Mouse (Mus musculus) embryonic facial prominence, embryonic 12.5 days (tissue): ENCODE measurements around the gene Cabp1. TPM values are rescaled to one million over a fixed set of nuclear protein-coding genes. Genes with fewer than 3 reads are reported as not detected.

Experiments
- ATAC-seq: fragments of 200-750 bp; cut with Nextera tagmentation; 2 replicates; pipeline ENCODE4 v1.8.0; 2017; ENCODE audit not compliant: insufficient number of reproducible peaks, insufficient read depth, low FRiP score, low TSS enrichment
- H3K27ac ChIP-seq: fragments of 300-500 bp; sonication (generic); 2 replicates; pipeline ENCODE4 v1.5.1; 2016; ENCODE audit warnings: mild to moderate bottlenecking
- H3K27me3 ChIP-seq: fragments of 300-500 bp; sonication (generic); 2 replicates; pipeline ENCODE4 v1.6.1; 2016; ENCODE audit warnings: mild to moderate bottlenecking, moderate library complexity
- H3K36me3 ChIP-seq: fragments of 300-500 bp; sonication (generic); 2 replicates; pipeline ENCODE4 v1.6.1; 2016; ENCODE audit warnings: mild to moderate bottlenecking
- H3K4me1 ChIP-seq: fragments of 300-500 bp; sonication (generic); 2 replicates; pipeline ENCODE4 v1.6.1; 2016
- H3K4me2 ChIP-seq: fragments of 300-500 bp; sonication (generic); replicated peaks from 2 replicates; pipeline ENCODE4 v1.6.1; 2016; ENCODE audit warnings: mild to moderate bottlenecking, moderate library complexity
- H3K4me3 ChIP-seq: fragments of 300-500 bp; sonication (generic); 2 replicates; pipeline ENCODE4 v1.5.1; 2016; ENCODE audit warnings: mild to moderate bottlenecking
- H3K9ac ChIP-seq: fragments of 300-500 bp; sonication (generic); 2 replicates; pipeline ENCODE4 v1.6.1; 2016; ENCODE audit warnings: mild to moderate bottlenecking, moderate library complexity
- H3K9me3 ChIP-seq: fragments of 300-500 bp; sonication (generic); 2 replicates; pipeline ENCODE4 v1.6.1; 2016; ENCODE audit warnings: mild to moderate bottlenecking, moderate library complexity
- WGBS: fragments of 180-500 bp; shearing (Covaris S2); methylation state at CpG from one replicate; pipeline ENCODE4 v1.1.7; 2016; 5-methylcytosine and 5-hydroxymethylcytosine counted together
- polyA plus RNA-seq: library from polyadenylated mRNA; unstranded; fragments of >200 nt; fragmentation: Nextera tagmentation; extraction: Ambion mirVana; gene quantifications from 2 replicates; pipeline ENCODE4 v1.2.1, GENCODE M21; 2016

The Cabp1 gene
- polyA plus RNA-seq, 1 experiment from 2014 or later = 2.6 TPM

DNA sequence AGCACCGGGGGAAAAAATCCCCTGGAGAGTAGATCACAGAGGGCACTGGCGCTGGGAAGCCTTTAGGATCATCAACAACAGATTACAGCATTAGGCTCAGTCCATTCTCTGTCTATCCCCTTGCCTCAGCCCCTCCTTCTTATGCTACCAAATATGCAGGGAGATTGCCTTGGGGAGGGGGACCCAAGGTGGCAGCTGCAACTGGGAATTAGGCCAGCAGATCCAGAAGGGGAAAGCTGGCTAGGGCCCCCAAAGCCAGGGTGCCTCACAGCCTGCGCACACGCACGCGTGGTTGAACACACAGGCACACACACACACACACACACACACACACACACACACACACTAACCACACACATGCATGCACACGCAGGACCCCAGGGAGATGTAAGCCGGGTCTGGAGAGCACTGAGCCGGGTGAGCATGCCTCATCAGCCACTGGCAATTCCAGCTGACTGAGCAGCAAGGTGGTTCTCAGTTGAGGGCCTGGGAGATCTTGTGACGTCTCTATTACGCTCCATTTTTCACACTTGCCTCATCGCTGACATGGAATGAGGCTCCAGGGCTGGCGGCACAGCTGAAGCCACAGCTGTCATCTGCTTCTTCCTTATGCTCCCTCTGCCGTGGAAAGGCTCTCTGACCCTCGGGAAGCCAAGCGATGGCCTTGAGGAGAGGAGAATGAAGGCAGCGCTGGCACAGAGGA, 7.7 kb downstream of the Cabp1 start:
- Histone ChIP-seq H3K27ac (0 out of 2 replicates have a peak overlapping the region, but pooled peaks have one; percentile 6), H3K9ac (no peak overlapping the region), H3K4me2 (peak overlapping the region; percentile 31), H3K4me1 (peaks cover 17% of the 10 kb centered on the region), H3K9me3 (no peaks in the 10 kb centered on the region), H3K36me3 (no peaks in the 10 kb centered on the region), H3K27me3 (peaks cover 44% of the 10 kb centered on the region), H3K4me3 (no peak overlapping the region)
- 34% methylated on average over 13 of the region's 17 CpGs for WGBS
- ATAC-seq = no peak

DNA sequence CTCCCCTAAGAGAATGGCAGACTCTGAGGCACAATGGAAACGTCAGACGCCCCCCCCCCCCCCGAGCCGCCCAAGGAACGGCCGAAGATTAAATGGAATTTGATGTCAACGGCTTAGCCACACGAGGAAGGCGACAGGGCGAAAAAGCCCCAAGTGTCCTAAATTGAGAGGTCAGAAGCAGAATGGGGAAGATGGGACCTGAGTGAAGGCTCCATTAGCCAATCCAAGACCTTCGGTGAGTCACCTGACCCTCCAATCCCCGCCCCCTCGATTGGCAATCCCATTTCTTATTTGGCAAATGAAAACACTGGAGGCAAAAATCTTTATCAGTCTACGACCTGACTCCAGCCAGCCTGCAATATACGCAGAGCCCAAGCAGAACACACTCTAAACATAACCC, 9.5 kb downstream of the Cabp1 start:
- no peaks in the 10 kb centered on the region for H3K36me3 ChIP-seq
- peak overlapping the region; percentile 36 for H3K4me2 ChIP-seq
- no peak overlapping the region for H3K9ac ChIP-seq
- H3K4me1 ChIP-seq = peaks cover 17% of the 10 kb centered on the region
- WGBS = 26% methylated on average over 15 of the region's 15 CpGs
- peaks cover 26% of the 10 kb centered on the region for H3K27me3 ChIP-seq
- H3K4me3 ChIP-seq = no peak overlapping the region
- no peak for ATAC-seq
- H3K27ac ChIP-seq = no peak overlapping the region
- no peaks in the 10 kb centered on the region for H3K9me3 ChIP-seq

- H3K4me1 ChIP-seq = peaks cover 17% of the 10 kb centered on the region
- no peak overlapping the region for H3K27ac ChIP-seq
- no peak for ATAC-seq
- H3K9me3 ChIP-seq = no peaks in the 10 kb centered on the region
- 75% methylated on average over 10 of the region's 10 CpGs for WGBS
- H3K4me2 ChIP-seq = no peak overlapping the region
- H3K4me3 ChIP-seq = no peak overlapping the region
- H3K9ac ChIP-seq = no peak overlapping the region
- peaks cover 19% of the 10 kb centered on the region for H3K27me3 ChIP-seq
- no peaks in the 10 kb centered on the region for H3K36me3 ChIP-seq
Measured at GRCm38 (mm10) chr5:115183482-115183881, 10.7 kb downstream of the Cabp1 start.

DNA sequence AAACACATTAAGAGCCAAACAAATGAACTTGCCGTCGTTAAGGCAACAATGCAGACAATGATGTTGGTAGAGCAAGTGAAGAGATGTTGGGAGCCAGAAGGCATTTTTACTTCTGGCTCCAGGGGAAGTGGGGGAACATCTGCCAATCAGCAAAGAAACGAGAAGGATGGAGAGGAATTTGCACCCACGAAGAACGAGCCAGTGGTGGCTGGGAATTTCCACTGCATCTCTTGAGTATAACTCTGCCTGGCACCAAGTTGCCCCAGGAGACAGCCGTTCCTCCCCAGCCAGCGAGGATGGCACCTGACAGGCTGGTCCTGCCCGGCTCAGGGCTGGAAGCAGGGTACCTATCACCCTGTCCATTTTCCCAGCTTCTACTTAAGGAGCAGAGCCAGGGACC, 11.3 kb downstream of the Cabp1 start:
- no peaks in the 10 kb centered on the region for H3K36me3 ChIP-seq
- no peak overlapping the region for H3K4me3 ChIP-seq
- H3K9me3 ChIP-seq = no peaks in the 10 kb centered on the region
- peaks cover 19% of the 10 kb centered on the region for H3K27me3 ChIP-seq
- H3K4me2 ChIP-seq = no peak overlapping the region
- H3K9ac ChIP-seq = no peak overlapping the region
- ATAC-seq = no peak
- H3K27ac ChIP-seq = no peak overlapping the region
- WGBS = 78% methylated on average over 8 of the region's 8 CpGs
- peaks cover 17% of the 10 kb centered on the region for H3K4me1 ChIP-seq

GRCm38 (mm10) chr5:115181248-115181940, 12.8 kb downstream of the Cabp1 start:
- no peak overlapping the region for H3K27ac ChIP-seq
- H3K4me3 ChIP-seq = no peak overlapping the region
- H3K27me3 ChIP-seq = peaks cover 6% of the 10 kb centered on the region
- no peak overlapping the region for H3K4me2 ChIP-seq
- H3K4me1 ChIP-seq = peaks cover 5% of the 10 kb centered on the region
- ATAC-seq = no peak
- H3K9ac ChIP-seq = no peak overlapping the region
- WGBS = 78% methylated on average over 13 of the region's 13 CpGs
- no peaks in the 10 kb centered on the region for H3K36me3 ChIP-seq
- H3K9me3 ChIP-seq = no peaks in the 10 kb centered on the region

DNA sequence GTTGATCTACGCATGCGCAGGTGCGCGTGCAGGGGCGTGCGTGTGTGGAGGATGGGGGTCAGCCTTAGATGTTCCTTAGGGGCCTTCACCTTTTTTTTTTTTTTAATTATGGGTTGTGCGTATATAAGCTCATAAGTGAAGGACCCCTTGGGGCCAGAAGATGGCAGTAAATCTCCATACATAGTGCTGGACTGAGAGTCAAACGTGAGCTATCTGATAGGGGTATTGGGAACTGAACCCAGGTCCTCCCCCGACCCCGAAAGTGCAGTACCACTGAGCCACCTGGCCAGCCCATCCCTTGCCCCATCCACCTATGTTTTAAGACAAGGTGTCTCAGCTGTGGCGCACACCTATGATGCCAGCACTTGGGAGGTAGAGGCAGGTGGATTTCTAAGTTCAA, 14.6 kb downstream of the Cabp1 start:
- H3K4me1 ChIP-seq = 0 out of 2 replicates have a peak, but pooled peaks cover 2% of the 10 kb centered on the region
- no peak overlapping the region for H3K27ac ChIP-seq
- H3K4me2 ChIP-seq = no peak overlapping the region
- no peaks in the 10 kb centered on the region for H3K9me3 ChIP-seq
- no peaks in the 10 kb centered on the region for H3K27me3 ChIP-seq
- no peaks in the 10 kb centered on the region for H3K36me3 ChIP-seq
- WGBS = 91% methylated on average over 11 of the region's 11 CpGs
- ATAC-seq = no peak
- no peak overlapping the region for H3K4me3 ChIP-seq
- H3K9ac ChIP-seq = no peak overlapping the region

- no peak overlapping the region for H3K9ac ChIP-seq
- no peaks in the 10 kb centered on the region for H3K36me3 ChIP-seq
- no peaks in the 10 kb centered on the region for H3K27me3 ChIP-seq
- no peak overlapping the region for H3K4me2 ChIP-seq
- H3K4me3 ChIP-seq = no peak overlapping the region
- H3K4me1 ChIP-seq = no peaks in the 10 kb centered on the region
- H3K27ac ChIP-seq = no peak overlapping the region
- 74% methylated on average over 6 of the region's 6 CpGs for WGBS
- no peaks in the 10 kb centered on the region for H3K9me3 ChIP-seq
- ATAC-seq = no peak
Measured at GRCm38 (mm10) chr5:115177866-115178265, 16.3 kb downstream of the Cabp1 start.

DNA sequence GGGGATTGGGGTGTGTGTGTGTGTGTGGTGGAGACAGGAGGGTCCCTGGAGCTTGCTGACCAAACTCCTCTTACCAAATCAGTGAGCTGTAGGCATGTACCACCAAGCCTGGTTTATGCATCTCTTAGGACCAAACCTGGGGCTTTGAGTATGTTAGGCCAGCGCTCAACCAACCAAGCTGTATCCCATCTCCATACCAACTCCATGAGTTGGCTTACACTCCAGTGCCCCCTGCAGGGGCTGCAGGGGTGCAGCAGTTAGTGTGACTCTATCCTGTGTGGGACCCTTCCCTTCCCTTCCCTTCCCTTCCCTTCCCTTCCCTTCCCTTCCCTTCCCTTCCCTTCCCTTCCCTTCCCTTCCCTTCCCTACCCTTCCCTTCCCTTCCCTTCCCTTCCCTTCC, 19.6 kb downstream of the Cabp1 start:
- no peak overlapping the region for H3K4me2 ChIP-seq
- H3K9ac ChIP-seq = no peak overlapping the region
- WGBS = 92% methylated on average over 1 of the region's 1 CpGs
- H3K4me1 ChIP-seq = no peaks in the 10 kb centered on the region
- no peak overlapping the region for H3K27ac ChIP-seq
- no peaks in the 10 kb centered on the region for H3K36me3 ChIP-seq
- no peak overlapping the region for H3K4me3 ChIP-seq
- no peaks in the 10 kb centered on the region for H3K9me3 ChIP-seq
- no peaks in the 10 kb centered on the region for H3K27me3 ChIP-seq
- no peak for ATAC-seq

- no peak for ATAC-seq
- H3K9ac ChIP-seq = no peak overlapping the region
- no peaks in the 10 kb centered on the region for H3K36me3 ChIP-seq
- H3K4me2 ChIP-seq = no peak overlapping the region
- no peak overlapping the region for H3K4me3 ChIP-seq
- H3K4me1 ChIP-seq = peaks cover 5% of the 10 kb centered on the region; the same call in 1 of the 2 replicates
- no peaks in the 10 kb centered on the region for H3K9me3 ChIP-seq
- H3K27me3 ChIP-seq = no peaks in the 10 kb centered on the region
- H3K27ac ChIP-seq = no peak overlapping the region
- WGBS = 84% methylated on average over 8 of the region's 8 CpGs
Measured at GRCm38 (mm10) chr5:115170150-115170549, 24.0 kb downstream of the Cabp1 start.

GRCm38 (mm10) chr5:115168641-115169415, 25.4 kb downstream of the Cabp1 start:
- no peak overlapping the region; the same call in 1 of the 2 replicates for H3K9ac ChIP-seq
- H3K4me1 ChIP-seq = peaks cover 5% of the 10 kb centered on the region; the same call in 1 of the 2 replicates
- no peaks in the 10 kb centered on the region for H3K36me3 ChIP-seq
- no peak overlapping the region for H3K27ac ChIP-seq
- WGBS = 43% methylated on average over 27 of the region's 27 CpGs
- H3K9me3 ChIP-seq = no peaks in the 10 kb centered on the region
- no peak overlapping the region for H3K4me3 ChIP-seq
- H3K4me2 ChIP-seq = no peak overlapping the region
- no peak for ATAC-seq
- no peaks in the 10 kb centered on the region for H3K27me3 ChIP-seq

DNA sequence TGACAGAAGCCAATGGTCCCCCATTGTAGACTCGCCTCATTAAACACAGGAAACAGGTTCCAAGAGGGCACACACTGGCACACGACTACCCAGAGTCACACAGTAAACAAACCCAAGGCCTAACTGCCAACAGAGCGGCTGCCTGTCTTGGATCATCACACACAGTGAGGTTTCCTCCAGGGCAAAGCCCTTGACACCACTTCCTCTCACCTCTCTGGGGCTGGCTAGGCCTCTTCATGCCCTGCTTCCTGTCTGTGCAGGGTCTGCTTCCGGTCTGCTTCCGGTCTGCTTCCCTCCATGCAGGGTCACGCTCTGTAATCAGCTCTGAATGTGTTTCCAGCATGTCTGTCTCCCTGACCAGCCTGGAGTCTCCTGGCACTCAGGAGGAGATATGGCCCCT, 26.8 kb downstream of the Cabp1 start:
- 55% methylated on average over 6 of the region's 6 CpGs for WGBS
- Histone ChIP-seq H3K4me3 (no peak overlapping the region), H3K9me3 (no peaks in the 10 kb centered on the region), H3K9ac (no peak overlapping the region), H3K27me3 (no peaks in the 10 kb centered on the region), H3K4me2 (no peak overlapping the region), H3K36me3 (no peaks in the 10 kb centered on the region), H3K27ac (no peak overlapping the region), H3K4me1 (peaks cover 9% of the 10 kb centered on the region)
- ATAC-seq = no peak

DNA sequence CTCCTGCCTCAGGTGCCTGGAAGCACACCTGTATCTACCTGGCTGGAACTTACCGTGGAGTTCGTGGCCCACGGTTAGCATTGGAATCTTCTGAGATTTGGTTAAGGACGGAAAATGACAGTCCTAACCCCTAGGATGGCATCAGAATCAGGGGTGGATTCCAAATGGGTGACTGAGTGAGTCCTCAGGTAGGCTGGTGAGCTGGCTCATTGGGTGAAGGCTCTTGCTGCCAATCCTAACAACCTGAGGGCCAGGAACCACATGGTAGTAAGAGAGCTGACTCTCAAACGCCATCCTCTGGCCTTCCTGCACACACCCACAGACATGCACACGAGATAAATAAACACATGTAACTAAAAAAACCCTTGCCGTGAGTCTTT, 27.4 kb downstream of the Cabp1 start:
- H3K27ac ChIP-seq = no peak overlapping the region
- no peak overlapping the region for H3K9ac ChIP-seq
- H3K4me3 ChIP-seq = no peak overlapping the region
- no peaks in the 10 kb centered on the region for H3K36me3 ChIP-seq
- H3K27me3 ChIP-seq = no peaks in the 10 kb centered on the region
- no peak for ATAC-seq
- H3K4me1 ChIP-seq = peaks cover 9% of the 10 kb centered on the region
- H3K9me3 ChIP-seq = no peaks in the 10 kb centered on the region
- no peak overlapping the region for H3K4me2 ChIP-seq
- 85% methylated on average over 7 of the region's 7 CpGs for WGBS
